Mouse (Mus musculus) forebrain, postnatal 0 days (tissue): ENCODE measurements around the gene Pbld2. TPM values are rescaled to one million over a fixed set of nuclear protein-coding genes. Genes with fewer than 3 reads are reported as not detected.

Experiments
- ATAC-seq: fragments of 200-750 bp; cut with Nextera tagmentation; 2 replicates; pipeline ENCODE4 v1.8.0; 2017; ENCODE audit warnings: mild to moderate bottlenecking, moderate library complexity
- DNase-seq: peaks from one replicate; pipeline ENCODE4 v3.0.0-alpha.2; 2015
- H3K27ac ChIP-seq: fragments of 300-500 bp; sonication (generic); 2 replicates; pipeline ENCODE4 v1.5.1; 2014; ENCODE audit warnings: low read depth, mild to moderate bottlenecking, antibody characterized with exemption, low read length, moderate library complexity, mixed read lengths
- H3K27me3 ChIP-seq: fragments of 300-500 bp; sonication (generic); 2 replicates; pipeline ENCODE4 v1.6.1; 2014; ENCODE audit warnings: mild to moderate bottlenecking, low read length, mixed read lengths; ENCODE audit not compliant: insufficient read depth
- H3K36me3 ChIP-seq: fragments of 300-500 bp; sonication (generic); 2 replicates; pipeline ENCODE4 v1.6.1; 2014; ENCODE audit warnings: mild to moderate bottlenecking, moderate library complexity; ENCODE audit not compliant: insufficient read depth
- H3K4me1 ChIP-seq: fragments of 300-500 bp; sonication (generic); 2 replicates; pipeline ENCODE4 v1.6.1; 2014; ENCODE audit warnings: antibody characterized with exemption; ENCODE audit not compliant: insufficient read depth
- H3K4me2 ChIP-seq: fragments of 300-500 bp; sonication (generic); 2 replicates; pipeline ENCODE4 v1.6.1; 2014; ENCODE audit warnings: low read depth, mild to moderate bottlenecking, moderate library complexity
- H3K4me3 ChIP-seq: fragments of 300-500 bp; sonication (generic); 2 replicates; pipeline ENCODE4 v1.5.1; 2014; ENCODE audit warnings: low read depth, low read length, mixed read lengths
- H3K9ac ChIP-seq: fragments of 300-500 bp; sonication (generic); 2 replicates; pipeline ENCODE4 v1.6.1; 2014; ENCODE audit warnings: mild to moderate bottlenecking
- H3K9me3 ChIP-seq: fragments of 300-500 bp; sonication (generic); 2 replicates; pipeline ENCODE4 v1.6.1; 2016; ENCODE audit warnings: low read length
- CTCF ChIP-seq: sonication (generic); IDR thresholded peaks from 2 replicates; pipeline ENCODE4 v1.5.1; 2016; ENCODE audit warnings: antibody characterized with exemption, control low read depth, low read depth
- WGBS: fragments of 180-500 bp; shearing (Covaris S2); extraction: QIAGEN DNeasy Blood & Tissue Kit; methylation state at CpG from one replicate; pipeline ENCODE4 v1.1.7; 2014; 5-methylcytosine and 5-hydroxymethylcytosine counted together
- polyA plus RNA-seq: library from polyadenylated mRNA; unstranded; fragments of >200 nt; fragmentation: Nextera tagmentation; extraction: Ambion mirVana; gene quantifications from 2 replicates; pipeline ENCODE4 v1.2.1, GENCODE M21; 2015
- total RNA-seq: library from RNA; depleted of rRNA; stranded (reverse); fragments of >200 nt; gene quantifications from 2 replicates; pipeline ENCODE4 v1.2.3, GENCODE M21; 2014; rRNA removed

Gene Pbld2
- 0.23 and 1.3 TPM in 2 replicates for total RNA-seq
- polyA plus RNA-seq: 0.44 and 0.73 TPM in 2 replicates

DNA sequence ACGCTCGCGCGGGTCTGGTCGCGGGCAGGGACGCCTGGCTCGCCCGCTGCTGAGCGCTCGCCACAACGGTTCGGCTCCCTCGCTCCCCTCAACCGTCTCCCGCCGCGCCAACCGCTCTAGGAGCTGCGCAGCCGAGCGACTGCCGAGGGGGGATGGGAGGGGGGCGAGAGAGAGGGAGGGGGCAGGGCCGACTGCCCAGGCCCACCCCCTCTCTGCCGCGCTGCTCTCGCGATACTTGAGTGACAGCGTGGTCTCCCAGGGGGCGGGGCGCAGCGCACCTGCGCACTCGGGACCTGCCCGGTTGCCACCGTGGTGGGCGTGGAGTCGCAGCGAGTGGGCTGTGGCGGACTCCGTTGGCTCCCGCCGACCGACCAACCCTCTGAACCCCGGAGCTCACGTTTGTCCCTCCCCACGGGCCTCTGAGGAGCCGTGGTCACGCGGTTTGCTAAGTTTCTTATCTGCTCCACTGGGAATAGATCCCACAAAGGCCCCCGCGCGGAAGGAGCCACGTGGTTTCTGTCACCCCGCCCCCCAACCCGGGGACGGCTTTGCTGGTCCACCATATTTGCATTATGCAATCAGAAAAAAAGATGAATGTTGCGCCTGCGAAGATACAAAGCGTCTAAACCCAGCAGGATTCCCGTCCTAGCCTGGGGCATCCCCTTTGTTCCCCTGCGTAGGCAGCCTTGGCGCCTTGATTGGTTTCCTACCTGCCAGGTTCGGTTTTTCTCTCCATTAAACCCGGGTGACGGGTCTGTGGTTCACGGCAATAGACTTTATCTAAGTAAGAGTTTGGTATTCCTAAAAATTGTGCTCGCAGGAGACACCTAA, at the start of gene Pbld2, which contains the start of gene Hnrnph3:
TSS of gene Pbld2 (plus strand) at position 567 of the 831 bp plus-strand sequence.
TSS of gene Hnrnph3 (minus strand) at position 469 of the 831 bp plus-strand sequence.
- peaks cover 39% of the 10 kb centered on the region for H3K4me1 ChIP-seq
- no peaks in the 10 kb centered on the region for H3K9me3 ChIP-seq
- H3K4me3 ChIP-seq: peak within 1 kb of the TSS; percentile 82
- TF ChIP-seq CTCF: no peak
- DNase-seq: peak; percentile 100
- H3K27me3 ChIP-seq: no peaks in the 10 kb centered on the region
- peak within 1 kb of the TSS; percentile 100 for H3K9ac ChIP-seq
- 5% methylated on average over 55 of the region's 69 CpGs for WGBS
- H3K36me3 ChIP-seq: no peaks in the 10 kb centered on the region
- peak; percentile 93 for ATAC-seq
- H3K27ac ChIP-seq: peak within 1 kb of the TSS; percentile 100
- peak within 1 kb of the TSS; percentile 63 for H3K4me2 ChIP-seq

DNA sequence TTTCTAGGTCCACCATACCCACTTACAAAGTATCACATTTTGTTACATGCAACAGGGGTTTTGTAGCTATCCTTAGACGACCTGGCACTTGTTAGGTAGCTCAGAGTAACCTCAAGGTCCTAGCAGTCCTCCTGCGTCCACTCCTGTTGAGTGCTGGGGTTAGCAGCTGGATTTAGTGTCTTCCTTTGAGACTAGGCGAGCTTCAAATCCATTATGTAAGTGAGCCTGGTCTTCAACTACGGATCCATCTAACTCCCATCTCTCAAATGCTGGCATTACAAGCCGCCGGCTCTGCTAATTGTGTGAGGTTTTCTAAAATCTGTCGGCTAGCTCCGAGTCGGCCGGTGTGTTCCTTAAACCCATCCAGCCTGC, 44.5 kb upstream of the Pbld2 start:
- Histone ChIP-seq H3K27ac (peak overlapping the region; percentile 74), H3K36me3 (peaks cover 12% of the 10 kb centered on the region; the same call in 1 of the 2 replicates), H3K27me3 (no peaks in the 10 kb centered on the region), H3K9me3 (no peaks in the 10 kb centered on the region), H3K4me1 (peaks cover 8% of the 10 kb centered on the region; the same call in 1 of the 2 replicates), H3K4me3 (peak overlapping the region; percentile 96), H3K9ac (peak overlapping the region; percentile 98), H3K4me2 (peak overlapping the region; percentile 53)
- ATAC-seq (no peak), DNase-seq (no peak)
- no peak for TF ChIP-seq CTCF
- 8% methylated on average over 10 of the region's 10 CpGs for WGBS

DNA sequence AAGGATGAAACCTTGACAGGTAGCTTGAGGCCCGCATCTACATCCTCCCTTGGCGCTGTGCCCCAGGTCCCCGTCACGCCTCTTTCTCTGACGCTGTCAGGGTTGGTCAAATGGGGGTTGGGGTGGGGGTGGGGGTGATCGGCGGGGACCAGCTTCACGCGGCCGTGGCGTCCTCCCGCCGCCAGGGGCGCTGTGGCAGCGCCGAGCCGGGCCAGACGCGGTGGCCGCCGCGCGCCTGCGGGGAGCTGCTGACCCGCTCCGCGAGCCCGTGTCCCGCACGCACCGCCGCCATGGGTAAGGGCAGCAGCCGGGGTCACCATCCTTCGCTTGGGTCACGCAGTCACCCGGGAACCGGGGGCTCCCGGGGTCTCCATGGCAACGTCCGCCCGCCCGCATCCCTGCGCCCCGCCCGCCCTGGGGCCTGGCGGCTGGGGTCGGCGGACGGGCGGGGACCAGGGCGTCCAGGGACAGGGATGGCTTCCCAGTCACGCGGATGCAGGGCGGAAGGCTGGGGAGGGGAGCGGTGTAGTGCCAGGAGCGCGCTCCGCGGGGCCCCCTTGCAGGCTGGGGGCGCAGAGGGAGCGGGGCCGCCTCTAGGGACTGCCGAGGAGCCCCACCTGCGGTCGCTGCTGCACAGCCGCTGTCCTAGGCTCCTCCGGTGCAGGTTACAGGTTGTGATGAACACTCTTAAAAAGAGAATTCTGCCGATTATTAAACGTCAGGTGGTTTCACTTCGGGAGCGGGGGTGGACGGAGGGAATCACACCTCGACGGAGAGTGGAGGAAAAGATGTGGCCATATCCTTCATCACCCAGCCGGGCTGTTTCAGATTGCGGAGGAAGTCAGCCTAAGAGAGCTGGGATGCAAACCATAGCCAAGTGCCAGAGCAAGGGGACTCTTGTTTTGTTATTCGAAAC, 43.8 kb upstream of the Pbld2 start, which contains the start of gene Rufy2:
TSS of gene Rufy2 (plus strand) at position 185 of the 916 bp plus-strand sequence.
- ATAC-seq: peak; percentile 95
- WGBS: under 1% methylated on average over 75 of the region's 77 CpGs
- TF ChIP-seq CTCF: peak; percentile 67
- H3K27ac ChIP-seq: peak within 1 kb of the TSS; percentile 90
- H3K4me1 ChIP-seq: peaks cover 8% of the 10 kb centered on the region; the same call in 1 of the 2 replicates
- H3K4me3 ChIP-seq: peak within 1 kb of the TSS; percentile 96
- H3K9ac ChIP-seq: peak within 1 kb of the TSS; percentile 98
- peak within 1 kb of the TSS; percentile 53 for H3K4me2 ChIP-seq
- H3K36me3 ChIP-seq: peaks cover 18% of the 10 kb centered on the region
- no peaks in the 10 kb centered on the region for H3K27me3 ChIP-seq
- peak; percentile 94 for DNase-seq
- H3K9me3 ChIP-seq: no peaks in the 10 kb centered on the region

DNA sequence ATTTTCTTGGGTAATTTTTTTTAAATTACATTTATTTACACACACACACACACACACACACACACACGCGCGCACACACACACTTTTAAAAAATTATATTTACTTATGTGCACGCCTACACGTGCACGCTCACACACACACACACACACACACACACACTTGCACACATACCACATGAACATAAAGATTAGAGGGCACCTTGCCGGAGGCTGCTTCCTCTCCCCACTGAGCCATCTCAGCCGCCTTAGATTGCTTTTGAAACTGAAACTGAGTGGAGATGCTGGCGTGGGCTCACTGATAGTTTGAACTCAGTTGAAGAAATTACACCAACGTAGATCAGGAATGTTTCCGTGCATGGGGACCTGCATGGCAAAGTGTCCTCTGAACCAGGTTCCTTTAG, 40.0 kb upstream of the Pbld2 start:
- Histone ChIP-seq H3K36me3 (peaks cover 25% of the 10 kb centered on the region), H3K4me1 (peaks cover 8% of the 10 kb centered on the region; the same call in 1 of the 2 replicates), H3K27me3 (no peaks in the 10 kb centered on the region), H3K4me3 (no peak overlapping the region), H3K9ac (no peak overlapping the region), H3K4me2 (no peak overlapping the region), H3K27ac (no peak overlapping the region), H3K9me3 (no peaks in the 10 kb centered on the region)
- ATAC-seq (no peak), DNase-seq (no peak)
- 94% methylated on average over 11 of the region's 11 CpGs for WGBS
- no peak for TF ChIP-seq CTCF

DNA sequence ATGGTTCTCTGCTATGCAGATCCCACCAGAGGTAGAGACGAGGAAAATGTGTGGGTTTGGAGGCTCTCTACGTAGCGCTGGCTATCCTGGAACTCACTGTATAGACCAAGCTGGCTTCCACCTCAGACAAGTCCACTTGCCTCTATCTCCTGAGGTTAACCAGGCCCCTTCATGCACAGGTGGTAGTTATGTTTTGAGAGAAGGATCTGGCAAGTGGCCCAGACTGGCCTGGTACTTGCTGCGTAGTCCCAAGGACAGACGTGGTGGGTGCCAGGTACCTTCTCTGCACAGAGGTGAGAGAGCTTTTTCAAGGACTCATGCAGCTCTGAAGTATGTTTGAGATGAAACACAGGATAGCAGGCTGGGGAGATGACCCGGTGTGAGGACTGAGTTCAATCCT, 39.6 kb upstream of the Pbld2 start:
- H3K4me1 ChIP-seq: peaks cover 8% of the 10 kb centered on the region; the same call in 1 of the 2 replicates
- ATAC-seq (no peak), DNase-seq (no peak)
- no peak overlapping the region for H3K9ac ChIP-seq
- no peaks in the 10 kb centered on the region for H3K9me3 ChIP-seq
- H3K27me3 ChIP-seq: no peaks in the 10 kb centered on the region
- H3K4me3 ChIP-seq: no peak overlapping the region
- 91% methylated on average over 6 of the region's 6 CpGs for WGBS
- H3K4me2 ChIP-seq: no peak overlapping the region
- TF ChIP-seq CTCF: no peak
- H3K27ac ChIP-seq: no peak overlapping the region
- H3K36me3 ChIP-seq: peaks cover 28% of the 10 kb centered on the region

DNA sequence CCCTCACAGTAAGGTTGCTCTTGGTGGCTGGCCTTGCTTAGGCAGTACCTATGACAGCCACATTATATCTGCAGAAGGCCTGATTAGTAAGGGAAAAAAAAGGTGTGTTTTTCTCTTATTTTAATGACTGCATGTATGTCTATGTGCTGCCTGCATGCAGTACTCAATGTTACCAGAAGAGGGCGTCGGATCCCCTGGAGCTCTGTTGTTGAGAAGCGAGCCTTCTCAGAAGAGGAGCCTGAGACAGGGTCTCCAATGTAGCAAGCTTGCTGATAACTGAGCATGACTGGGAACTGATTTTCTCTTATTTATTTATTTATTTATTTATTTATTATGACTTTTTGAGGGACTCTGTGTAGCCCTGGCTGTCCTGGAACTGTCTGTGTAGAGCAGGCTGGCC, 36.8 kb upstream of the Pbld2 start:
- DNase-seq (peak; percentile 47), ATAC-seq (peak; percentile 60; the same call in 1 of the 2 replicates)
- Histone ChIP-seq H3K4me3 (no peak overlapping the region), H3K27ac (no peak overlapping the region), H3K4me1 (no peaks in the 10 kb centered on the region), H3K9me3 (no peaks in the 10 kb centered on the region), H3K27me3 (no peaks in the 10 kb centered on the region), H3K4me2 (no peak overlapping the region), H3K9ac (no peak overlapping the region), H3K36me3 (peaks cover 55% of the 10 kb centered on the region)
- TF ChIP-seq CTCF: peak; percentile 73
- WGBS: 23% methylated on average over 3 of the region's 3 CpGs
